Mouse (Mus musculus) hindbrain, embryonic 15.5 days (tissue): Measurements from ENCODE around the gene Gm45837. TPM values are rescaled to one million over a fixed set of nuclear protein-coding genes. Genes with fewer than 3 reads are reported as not detected.

ENCODE experiments used
- ATAC-seq: fragments of 200-750 bp; cut with Nextera tagmentation; 2 replicates; pipeline ENCODE4 v1.8.0; 2017; ENCODE audit warnings: low read depth, moderate number of reproducible peaks, moderate TSS enrichment; ENCODE audit not compliant: low FRiP score
- H3K27ac ChIP-seq: fragments of 300-500 bp; sonication (generic); replicated peaks from 2 replicates; pipeline ENCODE4 v1.5.1; 2015; ENCODE audit warnings: mild to moderate bottlenecking, inconsistent platforms
- H3K27me3 ChIP-seq: fragments of 300-500 bp; sonication (generic); 2 replicates; pipeline ENCODE4 v1.6.1; 2015; ENCODE audit warnings: control low read depth, inconsistent platforms
- H3K36me3 ChIP-seq: fragments of 300-500 bp; sonication (generic); 2 replicates; pipeline ENCODE4 v1.6.1; 2015; ENCODE audit warnings: control low read depth, inconsistent platforms
- H3K4me1 ChIP-seq: fragments of 300-500 bp; sonication (generic); replicated peaks from 2 replicates; pipeline ENCODE4 v1.6.1; 2015; ENCODE audit warnings: control low read depth, inconsistent platforms
- H3K4me2 ChIP-seq: fragments of 300-500 bp; sonication (generic); 2 replicates; pipeline ENCODE4 v1.6.1; 2015; ENCODE audit warnings: moderate library complexity, mild to moderate bottlenecking, inconsistent platforms
- H3K4me3 ChIP-seq: fragments of 300-500 bp; sonication (generic); 2 replicates; pipeline ENCODE4 v1.5.1; 2015; ENCODE audit warnings: mild to moderate bottlenecking, inconsistent platforms
- H3K9ac ChIP-seq: fragments of 300-500 bp; sonication (generic); 2 replicates; pipeline ENCODE4 v1.6.1; 2015; ENCODE audit warnings: inconsistent platforms
- H3K9me3 ChIP-seq: fragments of 300-500 bp; sonication (generic); 2 replicates; pipeline ENCODE4 v1.6.1; 2016; ENCODE audit warnings: control low read depth, inconsistent platforms
- WGBS: fragments of 180-500 bp; shearing (Covaris S2); methylation state at CpG from one replicate; pipeline ENCODE4 v1.1.7; 2015; 5-methylcytosine and 5-hydroxymethylcytosine counted together
- polyA plus RNA-seq: library from polyadenylated mRNA; unstranded; fragments of >200 nt; fragmentation: Nextera tagmentation; extraction: Ambion mirVana; gene quantifications from 2 replicates; pipeline ENCODE4 v1.2.1, GENCODE M21; 2015

The Gm45837 gene
- polyA plus RNA-seq, 1 experiment from 2014 or later = not detected

GRCm38 (mm10) chr7:101378285-101378684, 32.4 kb upstream of the Gm45837 start:
- H3K4me3 ChIP-seq = no peak overlapping the region
- H3K9me3 ChIP-seq = no peaks in the 10 kb centered on the region
- H3K27ac ChIP-seq = no peak overlapping the region; the same call in 1 of the 2 replicates
- H3K9ac ChIP-seq = no peak overlapping the region
- 0 out of 2 replicates have a peak overlapping the region, but pooled peaks have one; percentile 2 for H3K4me2 ChIP-seq
- peaks cover 8% of the 10 kb centered on the region; the same call in 1 of the 2 replicates for H3K4me1 ChIP-seq
- no peaks in the 10 kb centered on the region for H3K27me3 ChIP-seq
- 69% methylated on average over 3 of the region's 3 CpGs for WGBS
- ATAC-seq = no peak
- H3K36me3 ChIP-seq = no peaks in the 10 kb centered on the region

- no peak for ATAC-seq
- Histone ChIP-seq H3K27me3 (no peaks in the 10 kb centered on the region), H3K9ac (no peak overlapping the region), H3K4me1 (peaks cover 8% of the 10 kb centered on the region; the same call in 1 of the 2 replicates), H3K36me3 (no peaks in the 10 kb centered on the region), H3K4me3 (no peak overlapping the region), H3K9me3 (no peaks in the 10 kb centered on the region), H3K27ac (no peak overlapping the region), H3K4me2 (0 out of 2 replicates have a peak overlapping the region, but pooled peaks have one; percentile 2)
- WGBS = 64% methylated on average over 5 of the region's 5 CpGs
Measured at GRCm38 (mm10) chr7:101378796-101379465, 31.8 kb upstream of the Gm45837 start.

- H3K4me1 ChIP-seq = peaks cover 8% of the 10 kb centered on the region; the same call in 1 of the 2 replicates
- H3K27ac ChIP-seq = no peak overlapping the region
- no peak overlapping the region for H3K4me2 ChIP-seq
- H3K9ac ChIP-seq = no peak overlapping the region
- 74% methylated on average over 2 of the region's 2 CpGs for WGBS
- no peaks in the 10 kb centered on the region for H3K27me3 ChIP-seq
- no peak overlapping the region for H3K4me3 ChIP-seq
- H3K9me3 ChIP-seq = no peaks in the 10 kb centered on the region
- H3K36me3 ChIP-seq = no peaks in the 10 kb centered on the region
- no peak for ATAC-seq
Measured at GRCm38 (mm10) chr7:101379732-101380131, 31.0 kb upstream of the Gm45837 start.

GRCm38 (mm10) chr7:101381512-101381911, 29.2 kb upstream of the Gm45837 start:
- Histone ChIP-seq H3K36me3 (no peaks in the 10 kb centered on the region), H3K9me3 (no peaks in the 10 kb centered on the region), H3K4me2 (no peak overlapping the region), H3K27me3 (no peaks in the 10 kb centered on the region), H3K27ac (no peak overlapping the region), H3K9ac (no peak overlapping the region), H3K4me3 (no peak overlapping the region), H3K4me1 (peaks cover 8% of the 10 kb centered on the region; the same call in 1 of the 2 replicates)
- no peak for ATAC-seq
- 79% methylated on average over 6 of the region's 6 CpGs for WGBS

GRCm38 (mm10) chr7:101382378-101382777, 28.3 kb upstream of the Gm45837 start:
- Histone ChIP-seq H3K9me3 (no peaks in the 10 kb centered on the region), H3K27ac (no peak overlapping the region), H3K4me2 (no peak overlapping the region), H3K4me1 (no peaks in the 10 kb centered on the region; the same call in 1 of the 2 replicates), H3K9ac (no peak overlapping the region), H3K27me3 (no peaks in the 10 kb centered on the region), H3K4me3 (no peak overlapping the region), H3K36me3 (no peaks in the 10 kb centered on the region)
- no peak for ATAC-seq
- 73% methylated on average over 8 of the region's 8 CpGs for WGBS

- Histone ChIP-seq H3K4me1 (no peaks in the 10 kb centered on the region; the same call in 1 of the 2 replicates), H3K9ac (no peak overlapping the region)
- 50% methylated on average over 3 of the region's 3 CpGs for WGBS
Measured at GRCm38 (mm10) chr7:101383756-101384155, 26.9 kb upstream of the Gm45837 start.

GRCm38 (mm10) chr7:101384931-101385330, 25.8 kb upstream of the Gm45837 start:
- Histone ChIP-seq H3K4me2 (no peak overlapping the region), H3K27ac (no peak overlapping the region), H3K9me3 (no peaks in the 10 kb centered on the region), H3K9ac (no peak overlapping the region), H3K4me1 (no peaks in the 10 kb centered on the region), H3K36me3 (no peaks in the 10 kb centered on the region), H3K27me3 (no peaks in the 10 kb centered on the region), H3K4me3 (no peak overlapping the region)
- 70% methylated on average over 10 of the region's 10 CpGs for WGBS
- ATAC-seq = no peak

More at GRCm38 (mm10) chr7:101383756-101384155, 26.9 kb upstream of the Gm45837 start:
- H3K27me3 ChIP-seq = no peaks in the 10 kb centered on the region
- ATAC-seq = no peak
- no peak overlapping the region for H3K4me2 ChIP-seq
- H3K36me3 ChIP-seq = no peaks in the 10 kb centered on the region
- H3K4me3 ChIP-seq = no peak overlapping the region
- no peaks in the 10 kb centered on the region for H3K9me3 ChIP-seq
- H3K27ac ChIP-seq = no peak overlapping the region

GRCm38 (mm10) chr7:101385331-101385733, 25.4 kb upstream of the Gm45837 start:
- Histone ChIP-seq H3K9me3 (no peaks in the 10 kb centered on the region), H3K9ac (no peak overlapping the region), H3K4me3 (no peak overlapping the region), H3K4me2 (no peak overlapping the region), H3K27ac (no peak overlapping the region), H3K36me3 (no peaks in the 10 kb centered on the region), H3K27me3 (no peaks in the 10 kb centered on the region), H3K4me1 (no peaks in the 10 kb centered on the region)
- WGBS = 57% methylated on average over 6 of the region's 6 CpGs
- no peak for ATAC-seq

- 70% methylated on average over 10 of the region's 10 CpGs for WGBS
- no peak for ATAC-seq
- H3K4me3 ChIP-seq = no peak overlapping the region
- no peaks in the 10 kb centered on the region for H3K9me3 ChIP-seq
- H3K27me3 ChIP-seq = no peaks in the 10 kb centered on the region
- H3K27ac ChIP-seq = no peak overlapping the region
- H3K4me1 ChIP-seq = no peaks in the 10 kb centered on the region
- no peaks in the 10 kb centered on the region for H3K36me3 ChIP-seq
- no peak overlapping the region for H3K9ac ChIP-seq
- no peak overlapping the region for H3K4me2 ChIP-seq
Measured at GRCm38 (mm10) chr7:101385866-101386452, 24.7 kb upstream of the Gm45837 start.

- 95% methylated on average over 6 of the region's 6 CpGs for WGBS
- H3K9ac ChIP-seq = no peak overlapping the region
- no peaks in the 10 kb centered on the region for H3K36me3 ChIP-seq
- H3K4me2 ChIP-seq = no peak overlapping the region
- no peak overlapping the region for H3K4me3 ChIP-seq
- H3K9me3 ChIP-seq = no peaks in the 10 kb centered on the region
- no peak overlapping the region for H3K27ac ChIP-seq
- no peak for ATAC-seq
- H3K4me1 ChIP-seq = peaks cover 3% of the 10 kb centered on the region; the same call in 1 of the 2 replicates
- no peaks in the 10 kb centered on the region for H3K27me3 ChIP-seq
Measured at GRCm38 (mm10) chr7:101389256-101389655, 21.4 kb upstream of the Gm45837 start.

- Histone ChIP-seq H3K4me3 (no peak overlapping the region), H3K27ac (peak overlapping the region; percentile 11; the same call in 1 of the 2 replicates), H3K4me2 (no peak overlapping the region), H3K27me3 (no peaks in the 10 kb centered on the region), H3K9me3 (no peaks in the 10 kb centered on the region), H3K4me1 (peaks cover 3% of the 10 kb centered on the region; the same call in 1 of the 2 replicates), H3K36me3 (no peaks in the 10 kb centered on the region), H3K9ac (no peak overlapping the region)
- WGBS = 81% methylated on average over 4 of the region's 4 CpGs
- no peak for ATAC-seq
Measured at GRCm38 (mm10) chr7:101391909-101392479, 18.7 kb upstream of the Gm45837 start.

- Histone ChIP-seq H3K4me2 (no peak overlapping the region), H3K9me3 (no peaks in the 10 kb centered on the region), H3K36me3 (no peaks in the 10 kb centered on the region), H3K4me1 (peaks cover 3% of the 10 kb centered on the region; the same call in 1 of the 2 replicates), H3K9ac (no peak overlapping the region), H3K27ac (peak overlapping the region; percentile 47; the same call in 1 of the 2 replicates), H3K27me3 (no peaks in the 10 kb centered on the region), H3K4me3 (no peak overlapping the region)
- WGBS = 58% methylated on average over 4 of the region's 4 CpGs
- no peak for ATAC-seq
Measured at GRCm38 (mm10) chr7:101393015-101393414, 17.7 kb upstream of the Gm45837 start.
